Mouse (Mus musculus) CH12.LX (cell line): ENCODE results near the gene Cfap70. TPM values are rescaled to one million over a fixed set of nuclear protein-coding genes. Genes with fewer than 3 reads are reported as not detected.

Source experiments
- DNase-seq: peaks from one replicate; pipeline ENCODE4 v3.0.0-alpha.2; 2013; ENCODE audit errors: extremely low read depth
- H3K27ac ChIP-seq: 2 replicates; pipeline ENCODE4 v1.5.1; 2012; ENCODE audit warnings: low read depth, mild to moderate bottlenecking, control low read depth, moderate library complexity; ENCODE audit not compliant: insufficient read depth
- H3K27me3 ChIP-seq: replicated peaks from 2 replicates; pipeline ENCODE3; 2012; ENCODE audit warnings: inconsistent platforms
- H3K36me3 ChIP-seq, 2 experiments: replicated peaks in 1 of 2; 2 replicates each; pipeline versions ENCODE3 to v1.6.1; 2012; ENCODE audit warnings: inconsistent platforms in 1 of 2, low read length in 1 of 2, mild to moderate bottlenecking in 1 of 2, mixed read lengths in 1 of 2, moderate library complexity in 1 of 2; ENCODE audit not compliant: control insufficient read depth in 1 of 2, insufficient read depth in 1 of 2
- H3K4me1 ChIP-seq, 2 experiments: 2 replicates each; pipeline ENCODE4 v1.6.1; 2012; ENCODE audit warnings: inconsistent platforms in 1 of 2, moderate library complexity in 1 of 2; ENCODE audit not compliant: insufficient read depth in 2 of 2, control insufficient read depth in 1 of 2
- H3K4me2 ChIP-seq: 2 replicates; pipeline ENCODE4 v1.6.1; 2012; ENCODE audit warnings: low read depth, mild to moderate bottlenecking, control low read depth; ENCODE audit not compliant: poor library complexity, insufficient read depth, severe bottlenecking
- H3K4me3 ChIP-seq, 3 experiments: fragments of 150-350 bp in 1 of 3; sonication (generic) in 1 of 3; replicated peaks in 1 of 3; 2 replicates each; pipeline versions ENCODE3 to v1.5.1; 2011 to 2012; ENCODE audit warnings: low read depth in 2 of 3, low read length in 2 of 3, mild to moderate bottlenecking in 2 of 3, moderate library complexity in 2 of 3, control low read depth in 1 of 3, improper control_type of control experiment in 1 of 3, inconsistent platforms in 1 of 3, mixed read lengths in 1 of 3; ENCODE audit not compliant: poor library complexity in 1 of 3
- H3K79me2 ChIP-seq: replicated peaks from 2 replicates; pipeline ENCODE4 v1.6.1; 2012; ENCODE audit warnings: mild to moderate bottlenecking, moderate library complexity; ENCODE audit not compliant: control insufficient read depth, poor library complexity, insufficient read depth, severe bottlenecking; ENCODE audit errors: extremely low read depth
- H3K9ac ChIP-seq: 2 replicates; pipeline ENCODE4 v1.6.1; 2012; ENCODE audit warnings: low read depth, mild to moderate bottlenecking, control low read depth, moderate library complexity; ENCODE audit not compliant: insufficient read depth
- H3K9me3 ChIP-seq: replicated peaks from 2 replicates; pipeline ENCODE3; 2012; ENCODE audit warnings: low read length, inconsistent platforms, mixed read lengths
- BHLHE40 ChIP-seq: IDR thresholded peaks from 2 replicates; pipeline ENCODE4 v1.6.1; 2011; ENCODE audit warnings: mild to moderate bottlenecking, low read depth, low read length, improper control_type of control experiment
- ELF1 ChIP-seq: IDR thresholded peaks from 2 replicates; pipeline ENCODE4 v1.6.1; 2014; ENCODE audit warnings: low read depth, mild to moderate bottlenecking, inconsistent platforms, low read length, improper control_type of control experiment
- GABPA ChIP-seq: IDR thresholded peaks from 2 replicates; pipeline ENCODE4 v1.6.1; 2012; ENCODE audit warnings: low read depth, low read length, improper control_type of control experiment, inconsistent platforms; ENCODE audit not compliant: insufficient replicate concordance
- KAT2A ChIP-seq: IDR thresholded peaks from 2 replicates; pipeline ENCODE4 v1.6.1; 2012; ENCODE audit warnings: low read length, improper control_type of control experiment, inconsistent platforms; ENCODE audit not compliant: insufficient replicate concordance
- MAZ ChIP-seq: IDR thresholded peaks from 2 replicates; pipeline ENCODE4 v1.6.1; 2012; ENCODE audit warnings: low read depth, mild to moderate bottlenecking, inconsistent platforms, low read length, improper control_type of control experiment, moderate library complexity
- MEF2A ChIP-seq: IDR thresholded peaks from 2 replicates; pipeline ENCODE4 v1.6.1; 2014; ENCODE audit warnings: low read depth, mild to moderate bottlenecking, inconsistent platforms, low read length, improper control_type of control experiment, borderline replicate concordance
- MXI1 ChIP-seq: IDR thresholded peaks from 2 replicates; pipeline ENCODE4 v1.6.1; 2011; ENCODE audit warnings: mild to moderate bottlenecking, low read depth, low read length, improper control_type of control experiment
- MYC ChIP-seq: IDR thresholded peaks from 2 replicates; pipeline ENCODE4 v1.6.1; 2011; ENCODE audit warnings: low read depth, mild to moderate bottlenecking, improper control_type of control experiment, low read length
- RAD21 ChIP-seq: IDR thresholded peaks from 2 replicates; pipeline ENCODE4 v1.6.1; 2011; ENCODE audit warnings: low read depth, mild to moderate bottlenecking, low read length, improper control_type of control experiment, moderate library complexity
- UBTF ChIP-seq: IDR thresholded peaks from 2 replicates; pipeline ENCODE4 v1.6.1; 2012; ENCODE audit warnings: low read depth, mild to moderate bottlenecking, inconsistent platforms, low read length, improper control_type of control experiment, moderate library complexity
- USF1 ChIP-seq: IDR thresholded peaks from 2 replicates; pipeline ENCODE4 v1.6.1; 2014; ENCODE audit warnings: low read depth, mild to moderate bottlenecking, inconsistent platforms, low read length, improper control_type of control experiment
- ZMIZ1 ChIP-seq: IDR thresholded peaks from 2 replicates; pipeline ENCODE4 v1.6.1; 2012; ENCODE audit warnings: low read depth, mild to moderate bottlenecking, inconsistent platforms, low read length, improper control_type of control experiment
- ZNF384 ChIP-seq: IDR thresholded peaks from 2 replicates; pipeline ENCODE4 v1.6.1; 2012; ENCODE audit warnings: low read depth, low read length, improper control_type of control experiment, inconsistent platforms
- dilution Hi-C: fragments of 300-500 bp; cut with MboI; formaldehyde crosslinking; loops from 2 replicates; pipeline ENCODE4 v1.14.3; 2020; ENCODE audit warnings: low sequenced_read_pairs; ENCODE audit not compliant: extremely low pct_unique_long_range_greater_than_20kb, extremely low pct_ligation_motif_present
- in situ Hi-C: fragments of 300-500 bp; cut with MboI; formaldehyde crosslinking; loops from 3 replicates; pipeline ENCODE4 v1.14.3; 2019; ENCODE audit warnings: low sequenced_read_pairs, low pct_ligation_motif_present, low pct_unique_long_range_greater_than_20kb, mixed read lengths
- polyA plus RNA-seq: library from polyadenylated mRNA; unstranded; fragments of >175 nt; gene quantifications from 2 replicates; pipeline ENCODE4 v1.2.1, GENCODE M21; 2012; ENCODE audit warnings: low read depth; ENCODE audit not compliant: insufficient read length
- total RNA-seq, 2 experiments: library from RNA; depleted of rRNA; stranded (reverse); fragments of 300-350 nt in 1 of 2; fragments of >200 nt in 1 of 2; gene quantifications; 2 replicates each; pipeline ENCODE4 v1.2.3; 2012 to 2014

The Cfap70 gene
- total and polyA plus RNA-seq, 3 experiments, result 0.04 to 0.36 TPM; not detected in 1

- Histone ChIP-seq H3K27ac (no peak overlapping the region), H3K27me3 (no peaks in the 10 kb centered on the region), H3K4me1 (no peaks in the 10 kb centered on the region), H3K36me3 (peaks cover 55 to 88% of the 10 kb centered on the region in 2 experiments), H3K4me2 (no peak overlapping the region), H3K9ac (no peak overlapping the region), H3K9me3 (no peaks in the 10 kb centered on the region), H3K4me3 (no peak overlapping the region), H3K79me2 (no peaks in the 10 kb centered on the region)
- in situ Hi-C loops, result no loop called here
- TF ChIP-seq USF1 (no peak), UBTF (no peak)
- dilution Hi-C loops, result no loop called here
- no peak for DNase-seq
These were observed 6.4 kb upstream of the Cfap70 start for GRCm38 (mm10) chr14:20458378-20458777.

- H3K27ac ChIP-seq, result no peak overlapping the region
- H3K36me3 ChIP-seq, result peaks cover 17 to 36% of the 10 kb centered on the region in 2 experiments
- peaks cover 0 to 10% of the 10 kb centered on the region in 2 experiments; a peak in 2 of 4 replicates for H3K4me1 ChIP-seq
- no peak overlapping the region for H3K4me2 ChIP-seq
- H3K9me3 ChIP-seq, result no peaks in the 10 kb centered on the region
- no peaks in the 10 kb centered on the region for H3K79me2 ChIP-seq
- DNase-seq, result no peak
- H3K27me3 ChIP-seq, result no peaks in the 10 kb centered on the region
- in situ Hi-C loops, result no loop called here
- TF ChIP-seq KAT2A (no peak), ZMIZ1 (no peak)
- TF ChIP-seq, all 38 proteins: peak for 0
- no peak overlapping the region for H3K9ac ChIP-seq
- H3K4me3 ChIP-seq, result no peak overlapping the region
- dilution Hi-C loops, result no loop called here
These were observed 903 bp upstream of the Cfap70 start for GRCm38 (mm10) chr14:20452929-20453328.

- peaks cover under 1% of the 10 kb centered on the region for H3K9me3 ChIP-seq
- dilution Hi-C loops, result no loop called here
- no peak for TF ChIP-seq MXI1
- TF ChIP-seq MAZ, result no peak
- TF ChIP-seq GABPA, result no peak
- TF ChIP-seq UBTF, result no peak
- no peak for TF ChIP-seq RAD21
- TF ChIP-seq ZNF384, result no peak
- no peak for TF ChIP-seq ELF1
- no peak for TF ChIP-seq MEF2A
- no peak for TF ChIP-seq BHLHE40
- TF ChIP-seq MYC, result no peak
- TF ChIP-seq, all 38 proteins: peak for 0
- Histone ChIP-seq H3K4me1 (peaks cover 0 to 11% of the 10 kb centered on the region in 2 experiments; a peak in 2 of 4 replicates), H3K79me2 (no peaks in the 10 kb centered on the region), H3K36me3 (peaks cover 9 to 21% of the 10 kb centered on the region in 2 experiments), H3K4me3 (no peak overlapping the region), H3K27me3 (no peaks in the 10 kb centered on the region), H3K4me2 (no peak overlapping the region), H3K9ac (no peak overlapping the region), H3K27ac (no peak overlapping the region)
- DNase-seq, result no peak
- in situ Hi-C loops, result no loop called here
These were observed 724 bp downstream of the Cfap70 start for GRCm38 (mm10) chr14:20451302-20451701.
